Mouse (Mus musculus) hindbrain, embryonic 11.5 days (tissue): ENCODE measurements around the gene Gemin2. TPM values are rescaled to one million over a fixed set of nuclear protein-coding genes. Genes with fewer than 3 reads are reported as not detected.

Experiments used
- polyA plus RNA-seq: library from polyadenylated mRNA; unstranded; fragments of >200 nt; fragmentation: Nextera tagmentation; extraction: Ambion mirVana; gene quantifications from 2 replicates; pipeline ENCODE4 v1.2.1, GENCODE M21; 2014

Gemin2 gene
- polyA plus RNA-seq, 1 experiment from 2014 or later, result 26.4 TPM

Other genes starting within 250 kb of the Gemin2 start
- 91.5 and 106 TPM in 2 replicates for gene Sec23a, start 1.4 kb upstream of the Gemin2 start, polyA plus RNA-seq
- 75.3 and 83.6 TPM in 2 replicates for gene Trappc6b, start 48.1 kb downstream of the Gemin2 start, polyA plus RNA-seq
- gene Pnn, start 53.5 kb downstream of the Gemin2 start, polyA plus RNA-seq, result 106 and 107 TPM in 2 replicates
- gene Mia2, start 82.4 kb downstream of the Gemin2 start, polyA plus RNA-seq, result 60.0 and 60.8 TPM in 2 replicates
- 8.1 and 10.3 TPM in 2 replicates for gene Fbxo33, start 206.3 kb downstream of the Gemin2 start, polyA plus RNA-seq